Mouse (Mus musculus) hindbrain, embryonic 10.5 days (tissue): ENCODE data around the gene Ppp2r5b. TPM values are rescaled to one million over a fixed set of nuclear protein-coding genes. Genes with fewer than 3 reads are reported as not detected.

Source experiments
- DNase-seq: peaks from one replicate; pipeline ENCODE4 v3.0.0-alpha.2; 2017; ENCODE audit warnings: low spot score
- H3K27ac ChIP-seq: fragments of 300-500 bp; sonication (generic); 2 replicates; pipeline ENCODE4 v1.5.1; 2016; ENCODE audit warnings: mild to moderate bottlenecking, moderate library complexity
- H3K27me3 ChIP-seq: fragments of 300-500 bp; sonication (generic); 2 replicates; pipeline ENCODE4 v1.6.1; 2016; ENCODE audit warnings: mild to moderate bottlenecking; ENCODE audit not compliant: poor library complexity, insufficient read depth, severe bottlenecking
- H3K36me3 ChIP-seq: fragments of 300-500 bp; sonication (generic); 2 replicates; pipeline ENCODE4 v1.6.1; 2016; ENCODE audit warnings: mild to moderate bottlenecking, moderate library complexity
- H3K4me1 ChIP-seq: fragments of 300-500 bp; sonication (generic); replicated peaks from 2 replicates; pipeline ENCODE4 v1.6.1; 2016; ENCODE audit warnings: mild to moderate bottlenecking
- H3K4me3 ChIP-seq: fragments of 300-500 bp; sonication (generic); 2 replicates; pipeline ENCODE4 v1.5.1; 2016; ENCODE audit warnings: mild to moderate bottlenecking, moderate library complexity
- H3K9me3 ChIP-seq: fragments of 300-500 bp; sonication (generic); 2 replicates; pipeline ENCODE4 v1.6.1; 2016; ENCODE audit warnings: mild to moderate bottlenecking, moderate library complexity
- WGBS: fragments of 180-500 bp; shearing (Covaris S2); methylation state at CpG from one replicate; pipeline ENCODE4 v1.1.7; 2016; 5-methylcytosine and 5-hydroxymethylcytosine counted together
- polyA plus RNA-seq: library from polyadenylated mRNA; unstranded; fragments of >200 nt; fragmentation: Nextera tagmentation; extraction: Ambion mirVana; gene quantifications from 2 replicates; pipeline ENCODE4 v1.2.1, GENCODE M21; 2016

The Ppp2r5b gene
- polyA plus RNA-seq, 1 experiment from 2014 or later, result 53.8 TPM

DNA sequence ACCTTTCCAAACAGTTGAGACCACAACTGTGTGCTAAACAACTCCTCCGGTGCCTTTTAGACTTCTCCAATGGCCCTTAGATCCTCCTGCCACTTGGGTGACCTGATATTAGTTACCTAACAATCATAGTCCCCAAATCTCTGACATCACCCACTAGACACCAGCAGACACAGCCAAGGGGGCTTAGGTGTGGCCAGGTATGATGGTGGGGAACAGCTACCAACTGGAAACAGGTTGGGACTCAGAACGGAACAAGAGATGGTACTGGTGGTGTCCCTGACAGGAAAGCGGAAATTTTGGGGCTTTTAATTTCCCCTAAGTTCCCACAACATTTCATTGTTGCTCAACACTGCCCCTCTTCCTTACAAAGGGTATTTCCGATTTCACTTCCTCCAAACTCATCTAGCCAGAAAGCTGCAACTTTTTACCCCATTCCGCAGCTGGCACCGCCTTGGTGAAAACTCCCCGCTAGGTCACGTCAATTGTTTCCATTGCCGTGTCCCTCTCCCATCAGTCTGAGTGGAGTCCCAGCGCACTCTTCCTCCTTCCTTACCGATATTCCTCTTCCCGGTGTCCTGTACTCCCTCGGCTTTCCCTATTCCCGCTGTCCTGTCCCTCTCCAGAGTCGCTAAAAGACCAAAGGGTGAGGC is 40.2 kb upstream of the Ppp2r5b start:
- Histone ChIP-seq H3K4me1 (peaks cover 59% of the 10 kb centered on the region), H3K36me3 (peaks cover 18% of the 10 kb centered on the region), H3K9me3 (no peaks in the 10 kb centered on the region), H3K27ac (peak overlapping the region; percentile 92), H3K27me3 (no peaks in the 10 kb centered on the region; the same call in 1 of the 2 replicates), H3K4me3 (peak overlapping the region; percentile 94)
- no peak for DNase-seq
- 9% methylated on average over 15 of the region's 15 CpGs for WGBS

DNA sequence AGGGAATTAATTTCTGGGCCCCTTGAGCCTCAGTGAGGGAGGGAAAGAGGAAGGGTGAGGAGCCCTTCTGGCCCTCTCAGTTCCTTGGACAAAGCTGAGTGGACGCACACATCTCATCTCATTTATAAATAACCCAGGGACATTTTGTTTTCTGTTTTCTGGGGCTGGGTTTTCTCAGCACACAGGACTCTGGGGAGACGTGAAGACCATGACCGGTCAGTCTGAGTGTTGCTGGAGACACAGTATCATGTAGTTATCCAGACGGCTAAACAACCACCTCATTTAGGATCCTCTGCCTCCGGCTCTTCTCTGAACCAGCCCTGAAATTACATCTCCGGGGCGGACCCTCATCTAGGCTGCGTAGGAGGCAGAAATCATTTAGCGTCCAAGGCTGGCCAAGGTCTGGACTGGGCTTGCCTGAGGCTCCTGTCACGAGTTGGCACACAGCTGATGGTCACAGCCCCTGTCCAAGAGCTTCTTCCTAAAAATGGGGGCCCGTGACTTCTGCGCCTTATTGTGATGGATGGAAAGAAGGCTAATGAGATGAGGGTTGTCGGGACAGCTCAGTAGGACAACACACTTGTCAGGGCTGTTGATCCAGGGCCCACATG is 38.4 kb upstream of the Ppp2r5b start:
- H3K36me3 ChIP-seq, result peaks cover under 1% of the 10 kb centered on the region
- H3K4me3 ChIP-seq, result no peak overlapping the region
- WGBS, result 92% methylated on average over 13 of the region's 13 CpGs
- no peak for DNase-seq
- H3K4me1 ChIP-seq, result peaks cover 45% of the 10 kb centered on the region
- no peaks in the 10 kb centered on the region for H3K9me3 ChIP-seq
- H3K27ac ChIP-seq, result no peak overlapping the region
- H3K27me3 ChIP-seq, result no peaks in the 10 kb centered on the region; the same call in 1 of the 2 replicates

DNA sequence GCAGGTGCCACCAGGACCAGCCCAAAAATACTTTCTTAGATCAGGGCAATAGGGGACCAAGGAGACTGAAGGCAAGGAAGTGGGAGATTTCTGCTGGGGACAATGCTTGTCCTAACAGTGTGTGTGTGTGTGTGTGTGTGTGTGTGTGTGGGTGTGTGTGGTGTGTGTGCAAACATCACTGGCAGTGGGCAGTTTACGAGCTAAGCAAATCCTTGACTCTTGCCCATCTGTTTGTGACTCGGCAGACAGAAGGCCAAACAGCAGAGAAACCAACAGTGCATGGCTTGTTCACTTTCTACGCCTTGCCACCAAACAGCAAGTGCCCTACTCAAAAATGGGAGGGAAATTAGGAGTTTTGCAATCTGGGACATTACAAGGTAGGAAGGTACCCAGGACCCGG is 37.9 kb upstream of the Ppp2r5b start:
- Histone ChIP-seq H3K4me3 (no peak overlapping the region), H3K27ac (no peak overlapping the region), H3K27me3 (no peaks in the 10 kb centered on the region; the same call in 1 of the 2 replicates), H3K4me1 (peaks cover 40% of the 10 kb centered on the region), H3K36me3 (no peaks in the 10 kb centered on the region), H3K9me3 (no peaks in the 10 kb centered on the region)
- DNase-seq, result no peak
- WGBS, result 89% methylated on average over 4 of the region's 4 CpGs

DNA sequence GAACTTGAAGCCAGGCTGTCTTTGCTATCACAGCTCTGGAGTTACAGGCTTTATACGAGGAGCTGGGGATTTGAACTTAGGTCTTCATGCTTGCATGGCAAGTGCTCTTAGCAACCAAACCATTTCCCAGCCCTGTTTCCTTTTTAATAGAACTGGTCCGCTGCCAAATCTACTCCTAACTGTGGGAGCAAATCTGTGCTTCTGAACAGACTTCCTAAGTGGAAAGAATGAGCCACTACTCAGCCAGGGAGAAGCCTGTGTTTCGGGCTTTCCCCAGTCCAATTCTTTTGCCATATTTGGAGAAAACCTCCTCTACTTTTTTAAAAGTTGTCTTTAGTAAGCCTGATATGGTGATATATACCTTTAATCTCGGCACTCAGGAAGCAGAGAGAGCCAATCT is 37.1 kb upstream of the Ppp2r5b start:
- peaks cover 2% of the 10 kb centered on the region; the same call in 1 of the 2 replicates for H3K27me3 ChIP-seq
- no peak overlapping the region for H3K27ac ChIP-seq
- no peaks in the 10 kb centered on the region for H3K36me3 ChIP-seq
- no peak for DNase-seq
- H3K4me3 ChIP-seq, result no peak overlapping the region
- H3K9me3 ChIP-seq, result no peaks in the 10 kb centered on the region
- H3K4me1 ChIP-seq, result peaks cover 35% of the 10 kb centered on the region
- WGBS, result 90% methylated on average over 4 of the region's 4 CpGs

DNA sequence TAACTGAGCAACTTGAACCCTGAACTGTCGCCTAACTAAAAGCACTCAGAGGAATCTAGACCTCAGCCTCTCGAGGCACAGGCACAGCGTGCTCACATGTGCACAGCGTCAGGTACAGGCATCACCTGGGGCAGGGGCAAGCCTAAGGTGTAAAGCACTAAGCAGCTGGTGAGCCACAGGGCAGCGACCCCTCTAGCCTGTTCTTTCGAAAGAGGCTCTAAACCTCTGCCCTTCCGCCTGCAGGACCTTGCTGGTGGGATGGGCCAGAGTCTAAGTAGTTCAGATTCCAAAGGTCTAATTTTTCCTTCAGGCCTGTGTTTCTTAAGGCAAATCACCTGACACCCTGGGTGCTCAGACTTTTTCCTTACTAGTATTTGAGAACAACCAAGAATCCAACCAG is 36.4 kb upstream of the Ppp2r5b start:
- no peak overlapping the region for H3K27ac ChIP-seq
- DNase-seq, result no peak
- WGBS, result 70% methylated on average over 7 of the region's 7 CpGs
- peaks cover 29% of the 10 kb centered on the region for H3K4me1 ChIP-seq
- H3K27me3 ChIP-seq, result peaks cover 3% of the 10 kb centered on the region; the same call in 1 of the 2 replicates
- no peaks in the 10 kb centered on the region for H3K9me3 ChIP-seq
- no peaks in the 10 kb centered on the region for H3K36me3 ChIP-seq
- H3K4me3 ChIP-seq, result no peak overlapping the region

DNA sequence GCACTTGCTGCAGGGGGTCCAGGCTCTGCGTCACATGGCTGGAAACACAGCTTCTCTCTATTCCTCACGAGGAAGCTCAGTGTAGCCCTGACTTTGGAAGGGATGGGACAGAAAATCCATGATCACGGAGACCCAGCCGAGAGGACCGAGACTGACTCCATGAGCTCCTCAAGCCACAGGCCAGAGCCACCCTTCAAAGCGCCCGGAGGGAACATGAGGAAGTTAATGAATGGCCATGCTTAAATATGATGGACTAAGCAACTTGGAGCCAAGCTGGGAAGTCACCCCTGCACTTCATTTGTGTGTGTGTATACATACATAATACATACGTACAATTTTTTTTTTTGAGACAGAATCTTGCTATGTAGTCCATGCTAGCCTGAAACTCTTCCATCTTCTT is 35.5 kb upstream of the Ppp2r5b start:
- Histone ChIP-seq H3K36me3 (no peaks in the 10 kb centered on the region), H3K9me3 (no peaks in the 10 kb centered on the region), H3K27ac (no peak overlapping the region), H3K4me3 (0 out of 2 replicates have a peak overlapping the region, but pooled peaks have one; percentile 18), H3K4me1 (peaks cover 25% of the 10 kb centered on the region), H3K27me3 (peaks cover 3% of the 10 kb centered on the region; the same call in 1 of the 2 replicates)
- WGBS, result 30% methylated on average over 8 of the region's 8 CpGs
- DNase-seq, result no peak

DNA sequence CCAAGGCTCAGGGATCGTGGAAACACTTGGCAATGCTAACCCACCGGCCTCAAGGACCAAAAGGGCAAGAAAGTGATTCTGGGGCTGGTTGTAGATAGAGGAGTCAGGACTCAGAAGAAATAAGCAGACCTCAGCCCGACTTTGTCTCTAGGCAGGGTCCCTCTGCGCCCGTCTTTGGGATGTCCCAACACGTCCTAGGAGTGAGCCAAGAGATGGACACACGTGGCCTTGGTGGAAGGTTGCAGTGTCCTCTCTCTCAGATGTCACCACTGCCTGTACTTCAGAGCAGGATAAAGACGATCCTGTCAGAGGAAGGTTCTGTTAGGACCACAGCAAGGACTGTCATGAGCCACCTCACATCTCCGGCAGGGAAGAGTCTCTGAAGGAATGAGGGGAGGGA is 35.0 kb upstream of the Ppp2r5b start:
- Histone ChIP-seq H3K4me3 (0 out of 2 replicates have a peak overlapping the region, but pooled peaks have one; percentile 18), H3K27me3 (peaks cover 3% of the 10 kb centered on the region; the same call in 1 of the 2 replicates), H3K4me1 (peaks cover 19% of the 10 kb centered on the region), H3K36me3 (no peaks in the 10 kb centered on the region), H3K9me3 (no peaks in the 10 kb centered on the region), H3K27ac (no peak overlapping the region)
- no peak for DNase-seq
- WGBS, result 63% methylated on average over 9 of the region's 9 CpGs

DNA sequence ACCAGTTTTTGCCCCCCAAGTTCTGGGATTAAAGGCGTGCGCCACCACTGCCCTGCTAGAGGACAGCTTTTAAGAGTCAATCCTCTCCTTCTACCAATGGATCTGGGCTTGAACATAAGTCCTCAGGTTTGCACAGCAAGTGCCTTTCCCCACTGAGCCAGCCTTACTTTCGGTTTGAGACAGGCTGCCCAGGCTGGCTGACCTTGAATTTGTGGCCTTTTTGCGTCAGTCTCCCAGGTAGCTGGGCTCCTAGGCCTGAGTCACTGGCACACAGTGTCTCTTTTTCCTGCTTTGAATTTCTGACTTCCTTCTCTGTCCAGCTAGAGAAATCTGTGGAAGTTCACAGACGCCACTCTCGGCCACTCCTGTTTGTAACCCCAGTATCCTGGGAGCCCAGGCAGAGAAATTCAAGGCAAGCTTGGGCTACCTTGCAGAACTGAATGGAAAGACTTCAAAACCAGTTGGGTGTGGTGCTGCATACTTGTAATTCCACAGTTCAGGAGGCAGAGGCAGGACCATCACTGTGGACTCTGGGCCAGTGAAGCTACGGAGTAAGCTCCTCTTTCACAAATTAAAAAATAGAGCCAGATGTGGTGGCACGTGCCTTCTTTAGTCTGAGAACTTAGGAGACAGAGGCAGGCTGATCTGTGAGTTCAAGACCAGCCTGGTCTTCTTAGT is 34.3 kb upstream of the Ppp2r5b start:
- DNase-seq, result no peak
- Histone ChIP-seq H3K36me3 (no peaks in the 10 kb centered on the region), H3K9me3 (no peaks in the 10 kb centered on the region), H3K27ac (no peak overlapping the region), H3K27me3 (peaks cover 3% of the 10 kb centered on the region; the same call in 1 of the 2 replicates), H3K4me1 (peaks cover 12% of the 10 kb centered on the region), H3K4me3 (no peak overlapping the region)
- WGBS, result 84% methylated on average over 8 of the region's 8 CpGs

DNA sequence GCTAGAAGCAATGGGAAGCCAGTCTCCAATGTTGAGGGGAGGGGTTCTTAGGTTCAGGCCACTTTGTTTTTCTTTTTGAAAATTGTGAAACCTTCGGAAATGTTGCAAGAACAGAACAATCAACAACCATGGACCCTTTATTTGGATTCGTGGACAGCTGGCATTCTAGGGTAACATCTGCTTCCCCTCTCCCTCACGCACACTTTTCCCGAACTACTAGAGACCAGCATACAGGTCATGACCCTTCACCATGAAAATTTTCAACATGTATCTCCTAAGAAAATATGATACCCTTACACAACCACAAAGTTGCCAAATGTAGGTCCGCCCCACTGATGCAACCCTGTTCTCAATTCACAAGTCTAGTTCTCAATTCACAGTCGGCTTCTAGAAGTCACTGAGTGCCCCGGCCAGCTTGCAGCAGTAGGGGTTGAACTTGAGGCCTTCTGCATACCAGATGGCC is 33.0 kb upstream of the Ppp2r5b start:
- Histone ChIP-seq H3K27ac (no peak overlapping the region), H3K4me3 (no peak overlapping the region), H3K4me1 (peaks cover 11% of the 10 kb centered on the region), H3K36me3 (no peaks in the 10 kb centered on the region), H3K27me3 (peaks cover 3% of the 10 kb centered on the region; the same call in 1 of the 2 replicates), H3K9me3 (no peaks in the 10 kb centered on the region)
- WGBS, result 83% methylated on average over 7 of the region's 7 CpGs
- DNase-seq, result no peak

DNA sequence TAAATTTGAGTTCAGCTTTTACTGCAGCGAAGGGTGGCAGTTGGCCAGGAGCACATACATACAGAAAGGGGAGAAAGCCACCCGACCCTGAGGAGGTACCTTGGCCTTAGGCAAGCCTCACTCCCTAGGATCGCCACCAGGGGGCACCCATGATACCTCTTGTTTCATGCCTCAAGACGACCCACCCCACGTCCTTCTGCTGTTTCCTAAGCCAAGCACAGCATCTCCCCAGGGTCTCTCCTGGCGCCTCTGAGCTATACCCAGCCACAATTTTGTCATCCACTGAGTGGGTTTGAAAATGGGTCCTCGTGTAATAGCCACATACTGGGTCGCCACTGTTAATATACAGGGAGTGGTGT is 32.5 kb upstream of the Ppp2r5b start:
- peaks cover 3% of the 10 kb centered on the region; the same call in 1 of the 2 replicates for H3K27me3 ChIP-seq
- H3K9me3 ChIP-seq, result no peaks in the 10 kb centered on the region
- H3K36me3 ChIP-seq, result 0 out of 2 replicates have a peak, but pooled peaks cover under 1% of the 10 kb centered on the region
- H3K27ac ChIP-seq, result 0 out of 2 replicates have a peak overlapping the region, but pooled peaks have one; percentile 45
- no peak overlapping the region for H3K4me3 ChIP-seq
- WGBS, result 16% methylated on average over 8 of the region's 8 CpGs
- peak; percentile 87 for DNase-seq
- peaks cover 11% of the 10 kb centered on the region for H3K4me1 ChIP-seq

DNA sequence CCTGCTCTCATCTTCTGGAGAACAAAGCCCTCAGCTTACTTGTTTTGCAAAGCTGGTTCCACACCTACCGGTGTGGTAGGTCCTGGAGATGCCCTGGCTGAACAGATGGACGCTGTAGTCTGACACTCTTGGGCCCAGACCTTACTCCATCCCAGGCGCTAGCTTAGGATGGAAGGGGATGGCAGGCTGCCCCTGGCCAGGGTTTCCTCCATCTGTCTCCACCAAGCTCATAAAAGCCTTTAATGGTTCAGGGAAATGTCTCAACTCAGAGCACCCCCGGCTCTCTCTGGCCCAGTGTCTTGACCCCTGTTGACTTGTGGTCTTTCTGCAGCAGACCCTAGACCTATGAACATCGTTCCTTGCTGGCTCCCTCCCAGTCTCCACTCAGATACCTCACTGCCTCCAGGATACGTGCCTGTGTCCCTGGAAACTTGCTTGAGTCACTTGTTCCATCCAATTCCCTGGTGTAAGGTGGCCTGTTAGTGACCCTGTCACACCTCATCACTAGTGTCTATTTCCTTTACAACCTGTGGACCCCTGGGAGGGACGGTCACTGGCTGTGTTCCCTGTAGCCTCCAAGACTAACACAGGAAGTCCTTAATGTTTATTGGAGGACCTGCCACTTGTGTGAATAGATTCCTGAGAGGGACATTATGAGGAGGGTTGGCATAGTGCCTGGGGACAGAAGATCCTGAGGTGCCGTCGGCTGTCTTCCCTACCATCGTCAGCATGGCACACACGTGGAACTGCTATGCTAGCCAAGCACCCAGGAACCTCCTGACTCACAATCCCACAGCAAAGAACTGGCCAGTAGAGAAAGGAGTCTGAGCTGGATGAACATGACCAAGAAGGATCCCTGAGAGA is 31.9 kb upstream of the Ppp2r5b start:
- Histone ChIP-seq H3K4me1 (peaks cover 11% of the 10 kb centered on the region), H3K9me3 (no peaks in the 10 kb centered on the region), H3K4me3 (no peak overlapping the region), H3K27ac (0 out of 2 replicates have a peak overlapping the region, but pooled peaks have one; percentile 45), H3K27me3 (peaks cover 3% of the 10 kb centered on the region; the same call in 1 of the 2 replicates), H3K36me3 (peaks cover 5% of the 10 kb centered on the region)
- WGBS, result 77% methylated on average over 11 of the region's 11 CpGs
- no peak for DNase-seq

DNA sequence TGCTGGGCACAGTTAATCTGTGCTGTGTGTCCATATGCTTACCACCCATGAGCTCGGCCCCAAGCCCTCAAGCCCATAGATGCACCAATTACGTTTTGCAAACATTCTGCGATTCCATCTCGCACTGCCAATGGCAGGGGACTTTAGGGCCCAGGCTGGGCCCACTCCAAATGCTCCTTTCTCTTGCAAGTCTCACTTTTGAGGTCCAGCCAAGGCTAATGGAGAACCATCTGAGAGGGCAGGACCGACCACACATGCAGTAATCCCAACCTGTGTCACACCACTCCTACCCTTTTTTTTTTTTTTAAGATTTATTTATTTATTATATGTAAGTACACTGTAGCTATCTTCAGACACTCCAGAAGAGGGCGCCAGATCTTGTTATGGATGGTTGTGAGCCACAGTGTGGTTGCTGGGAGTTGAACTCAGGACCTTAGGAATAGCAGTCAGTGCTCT is 30.1 kb upstream of the Ppp2r5b start:
- no peak overlapping the region for H3K4me3 ChIP-seq
- H3K9me3 ChIP-seq, result no peaks in the 10 kb centered on the region
- H3K27me3 ChIP-seq, result peaks cover 3% of the 10 kb centered on the region; the same call in 1 of the 2 replicates
- H3K4me1 ChIP-seq, result peaks cover 6% of the 10 kb centered on the region; the same call in 1 of the 2 replicates
- DNase-seq, result no peak
- WGBS, result 62% methylated on average over 6 of the region's 6 CpGs
- peaks cover 23% of the 10 kb centered on the region for H3K36me3 ChIP-seq
- no peak overlapping the region for H3K27ac ChIP-seq
